Mouse (Mus musculus): Measurements from ENCODE around the gene Unc50. TPM values are rescaled to one million over a fixed set of nuclear protein-coding genes. Genes with fewer than 3 reads are reported as not detected.

Gene Unc50
- polyA plus RNA-seq, 1 experiment from 2014 or later: 143 TPM

DNA sequence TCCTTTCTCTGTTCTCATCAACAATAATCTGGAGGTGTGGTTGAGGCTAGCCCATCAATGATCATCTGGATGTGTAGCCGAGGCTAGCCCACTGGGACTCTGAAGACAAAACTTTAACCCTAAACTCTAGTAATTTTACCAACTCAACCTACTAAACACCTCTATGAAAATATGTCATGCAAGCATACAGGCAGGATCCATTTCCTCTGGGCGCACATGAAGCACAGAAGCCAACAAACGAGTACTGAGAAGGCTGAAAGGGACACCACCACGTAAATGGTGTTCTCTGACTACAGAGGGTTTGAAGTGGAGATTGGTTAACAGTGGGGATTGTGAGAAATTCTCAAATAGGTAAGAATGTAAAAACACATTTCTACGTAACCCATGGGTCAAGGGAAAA lies 47.3 kb downstream of the Unc50 start:
- Histone ChIP-seq H3K4me1 (ENCODE audit: control insufficient read depth, insufficient read depth, low read length) (0 out of 2 replicates have a peak, but pooled peaks cover 3% of the 10 kb centered on the region), H3K4me2 (replicated peaks; ENCODE audit: low read depth, low read length) (no peak overlapping the region), H3K27me3 (ENCODE audit: control insufficient read depth, insufficient read depth, low read length) (no peaks in the 10 kb centered on the region), H3K27ac (ENCODE audit: low read depth, low read length) (no peak overlapping the region), H3K36me3 (ENCODE audit: control insufficient read depth, insufficient read depth, low read length) (no peaks in the 10 kb centered on the region), H3K9me3 (ENCODE audit: control insufficient read depth, low read length) (no peaks in the 10 kb centered on the region), H3K9ac (ENCODE audit: low read depth, low read length) (no peak overlapping the region), H3K4me3 (ENCODE audit: low read length) (no peak overlapping the region)
- WGBS: 90% methylated on average over 5 of the region's 5 CpGs
- ATAC-seq (ENCODE audit: low FRiP score, low TSS enrichment): no peak

GRCm38 (mm10) chr1:37477928-37478327 lies 48.0 kb downstream of the Unc50 start:
- 0 out of 2 replicates have a peak, but pooled peaks cover 3% of the 10 kb centered on the region for H3K4me1 ChIP-seq (ENCODE audit: control insufficient read depth, insufficient read depth, low read length)
- H3K4me2 ChIP-seq (replicated peaks; ENCODE audit: low read depth, low read length): no peak overlapping the region
- no peak overlapping the region for H3K27ac ChIP-seq (ENCODE audit: low read depth, low read length)
- no peak overlapping the region for H3K4me3 ChIP-seq (ENCODE audit: low read length)
- H3K36me3 ChIP-seq (ENCODE audit: control insufficient read depth, insufficient read depth, low read length): no peaks in the 10 kb centered on the region
- H3K9ac ChIP-seq (ENCODE audit: low read depth, low read length): no peak overlapping the region
- no peak for ATAC-seq (ENCODE audit: low FRiP score, low TSS enrichment)
- no peaks in the 10 kb centered on the region for H3K9me3 ChIP-seq (ENCODE audit: control insufficient read depth, low read length)
- WGBS: 69% methylated on average over 5 of the region's 5 CpGs
- no peaks in the 10 kb centered on the region for H3K27me3 ChIP-seq (ENCODE audit: control insufficient read depth, insufficient read depth, low read length)

- Histone ChIP-seq H3K27me3 (ENCODE audit: control insufficient read depth, insufficient read depth, low read length) (no peaks in the 10 kb centered on the region), H3K36me3 (ENCODE audit: control insufficient read depth, insufficient read depth, low read length) (no peaks in the 10 kb centered on the region), H3K9me3 (ENCODE audit: control insufficient read depth, low read length) (no peaks in the 10 kb centered on the region), H3K4me3 (ENCODE audit: low read length) (no peak overlapping the region), H3K4me1 (ENCODE audit: control insufficient read depth, insufficient read depth, low read length) (0 out of 2 replicates have a peak, but pooled peaks cover 3% of the 10 kb centered on the region), H3K4me2 (replicated peaks; ENCODE audit: low read depth, low read length) (no peak overlapping the region), H3K27ac (ENCODE audit: low read depth, low read length) (no peak overlapping the region), H3K9ac (ENCODE audit: low read depth, low read length) (no peak overlapping the region)
- 73% methylated on average over 7 of the region's 7 CpGs for WGBS
- no peak for ATAC-seq (ENCODE audit: low FRiP score, low TSS enrichment)
Measured at GRCm38 (mm10) chr1:37478416-37478815, 48.5 kb downstream of the Unc50 start.

- H3K4me1 ChIP-seq (ENCODE audit: control insufficient read depth, insufficient read depth, low read length): 0 out of 2 replicates have a peak, but pooled peaks cover 3% of the 10 kb centered on the region
- no peaks in the 10 kb centered on the region for H3K36me3 ChIP-seq (ENCODE audit: control insufficient read depth, insufficient read depth, low read length)
- no peak overlapping the region for H3K4me2 ChIP-seq (replicated peaks; ENCODE audit: low read depth, low read length)
- ATAC-seq (ENCODE audit: low FRiP score, low TSS enrichment): no peak
- H3K27me3 ChIP-seq (ENCODE audit: control insufficient read depth, insufficient read depth, low read length): no peaks in the 10 kb centered on the region
- no peak overlapping the region for H3K9ac ChIP-seq (ENCODE audit: low read depth, low read length)
- WGBS: 76% methylated on average over 9 of the region's 9 CpGs
- H3K4me3 ChIP-seq (ENCODE audit: low read length): no peak overlapping the region
- H3K9me3 ChIP-seq (ENCODE audit: control insufficient read depth, low read length): no peaks in the 10 kb centered on the region
- H3K27ac ChIP-seq (ENCODE audit: low read depth, low read length): no peak overlapping the region
Measured at GRCm38 (mm10) chr1:37479074-37479473, 49.1 kb downstream of the Unc50 start.

GRCm38 (mm10) chr1:37479759-37480158 lies 49.8 kb downstream of the Unc50 start:
- H3K27ac ChIP-seq (ENCODE audit: low read depth, low read length): no peak overlapping the region
- WGBS: 70% methylated on average over 8 of the region's 8 CpGs
- ATAC-seq (ENCODE audit: low FRiP score, low TSS enrichment): no peak
- no peaks in the 10 kb centered on the region for H3K36me3 ChIP-seq (ENCODE audit: control insufficient read depth, insufficient read depth, low read length)
- H3K9ac ChIP-seq (ENCODE audit: low read depth, low read length): no peak overlapping the region
- no peak overlapping the region for H3K4me3 ChIP-seq (ENCODE audit: low read length)
- 0 out of 2 replicates have a peak, but pooled peaks cover 3% of the 10 kb centered on the region for H3K4me1 ChIP-seq (ENCODE audit: control insufficient read depth, insufficient read depth, low read length)
- no peaks in the 10 kb centered on the region for H3K9me3 ChIP-seq (ENCODE audit: control insufficient read depth, low read length)
- H3K27me3 ChIP-seq (ENCODE audit: control insufficient read depth, insufficient read depth, low read length): no peaks in the 10 kb centered on the region
- H3K4me2 ChIP-seq (replicated peaks; ENCODE audit: low read depth, low read length): no peak overlapping the region

- no peak overlapping the region for H3K9ac ChIP-seq (ENCODE audit: low read depth, low read length)
- no peak overlapping the region for H3K4me2 ChIP-seq (replicated peaks; ENCODE audit: low read depth, low read length)
- no peaks in the 10 kb centered on the region for H3K9me3 ChIP-seq (ENCODE audit: control insufficient read depth, low read length)
- H3K36me3 ChIP-seq (ENCODE audit: control insufficient read depth, insufficient read depth, low read length): no peaks in the 10 kb centered on the region
- ATAC-seq (ENCODE audit: low FRiP score, low TSS enrichment): no peak
- no peak overlapping the region for H3K4me3 ChIP-seq (ENCODE audit: low read length)
- 0 out of 2 replicates have a peak, but pooled peaks cover 3% of the 10 kb centered on the region for H3K4me1 ChIP-seq (ENCODE audit: control insufficient read depth, insufficient read depth, low read length)
- H3K27ac ChIP-seq (ENCODE audit: low read depth, low read length): no peak overlapping the region
- WGBS: 80% methylated on average over 6 of the region's 6 CpGs
- H3K27me3 ChIP-seq (ENCODE audit: control insufficient read depth, insufficient read depth, low read length): no peaks in the 10 kb centered on the region
Measured at GRCm38 (mm10) chr1:37480731-37481130, 50.8 kb downstream of the Unc50 start.

GRCm38 (mm10) chr1:37481331-37481730 lies 51.4 kb downstream of the Unc50 start:
- 88% methylated on average over 2 of the region's 2 CpGs for WGBS

GRCm38 (mm10) chr1:37484612-37485011 lies 54.7 kb downstream of the Unc50 start:
- H3K9ac ChIP-seq (ENCODE audit: low read depth, low read length): no peak overlapping the region
- no peaks in the 10 kb centered on the region for H3K4me1 ChIP-seq (ENCODE audit: control insufficient read depth, insufficient read depth, low read length)
- H3K9me3 ChIP-seq (ENCODE audit: control insufficient read depth, low read length): no peaks in the 10 kb centered on the region
- WGBS: 84% methylated on average over 4 of the region's 4 CpGs
- no peak overlapping the region for H3K4me3 ChIP-seq (ENCODE audit: low read length)
- no peak overlapping the region for H3K4me2 ChIP-seq (replicated peaks; ENCODE audit: low read depth, low read length)
- H3K27me3 ChIP-seq (ENCODE audit: control insufficient read depth, insufficient read depth, low read length): no peaks in the 10 kb centered on the region
- H3K36me3 ChIP-seq (ENCODE audit: control insufficient read depth, insufficient read depth, low read length): no peaks in the 10 kb centered on the region
- H3K27ac ChIP-seq (ENCODE audit: low read depth, low read length): no peak overlapping the region
- ATAC-seq (ENCODE audit: low FRiP score, low TSS enrichment): no peak

More at GRCm38 (mm10) chr1:37481331-37481730, 51.4 kb downstream of the Unc50 start:
- Histone ChIP-seq H3K9ac (ENCODE audit: low read depth, low read length) (no peak overlapping the region), H3K4me1 (ENCODE audit: control insufficient read depth, insufficient read depth, low read length) (0 out of 2 replicates have a peak, but pooled peaks cover 3% of the 10 kb centered on the region), H3K4me3 (ENCODE audit: low read length) (no peak overlapping the region), H3K36me3 (ENCODE audit: control insufficient read depth, insufficient read depth, low read length) (no peaks in the 10 kb centered on the region), H3K27me3 (ENCODE audit: control insufficient read depth, insufficient read depth, low read length) (no peaks in the 10 kb centered on the region), H3K27ac (ENCODE audit: low read depth, low read length) (no peak overlapping the region), H3K9me3 (ENCODE audit: control insufficient read depth, low read length) (no peaks in the 10 kb centered on the region), H3K4me2 (replicated peaks; ENCODE audit: low read depth, low read length) (no peak overlapping the region)
- ATAC-seq (ENCODE audit: low FRiP score, low TSS enrichment): no peak

GRCm38 (mm10) chr1:37486439-37486838 lies 56.5 kb downstream of the Unc50 start:
- no peak overlapping the region for H3K9ac ChIP-seq (ENCODE audit: low read depth, low read length)
- no peak overlapping the region for H3K4me2 ChIP-seq (replicated peaks; ENCODE audit: low read depth, low read length)
- no peaks in the 10 kb centered on the region for H3K27me3 ChIP-seq (ENCODE audit: control insufficient read depth, insufficient read depth, low read length)
- no peaks in the 10 kb centered on the region for H3K36me3 ChIP-seq (ENCODE audit: control insufficient read depth, insufficient read depth, low read length)
- no peak overlapping the region for H3K4me3 ChIP-seq (ENCODE audit: low read length)
- H3K4me1 ChIP-seq (ENCODE audit: control insufficient read depth, insufficient read depth, low read length): no peaks in the 10 kb centered on the region
- ATAC-seq (ENCODE audit: low FRiP score, low TSS enrichment): no peak
- no peak overlapping the region for H3K27ac ChIP-seq (ENCODE audit: low read depth, low read length)
- H3K9me3 ChIP-seq (ENCODE audit: control insufficient read depth, low read length): no peaks in the 10 kb centered on the region
- 97% methylated on average over 1 of the region's 1 CpGs for WGBS

Data from kidney, embryonic 14.5 days (tissue).